Mouse (Mus musculus): ENCODE measurements around the gene Cdk14. TPM values are rescaled to one million over a fixed set of nuclear protein-coding genes. Genes with fewer than 3 reads are reported as not detected.

The Cdk14 gene
- polyA plus RNA-seq, 1 experiment from 2014 or later: 15.5 TPM

GRCm38 (mm10) chr5:5185987-5186742 lies 233.9 kb downstream of the Cdk14 start:
- Histone ChIP-seq H3K36me3 (ENCODE audit: inconsistent target) (no peaks in the 10 kb centered on the region), H3K79me2 (ENCODE audit: inconsistent target) (peaks cover 5% of the 10 kb centered on the region; the same call in 1 of the 2 replicates), H3K4me3 (ENCODE audit: inconsistent target) (no peak overlapping the region), H3K27ac (no peak overlapping the region)
- WGBS (ENCODE audit: missing documents): 21% methylated on average over 2 of the region's 3 CpGs

DNA sequence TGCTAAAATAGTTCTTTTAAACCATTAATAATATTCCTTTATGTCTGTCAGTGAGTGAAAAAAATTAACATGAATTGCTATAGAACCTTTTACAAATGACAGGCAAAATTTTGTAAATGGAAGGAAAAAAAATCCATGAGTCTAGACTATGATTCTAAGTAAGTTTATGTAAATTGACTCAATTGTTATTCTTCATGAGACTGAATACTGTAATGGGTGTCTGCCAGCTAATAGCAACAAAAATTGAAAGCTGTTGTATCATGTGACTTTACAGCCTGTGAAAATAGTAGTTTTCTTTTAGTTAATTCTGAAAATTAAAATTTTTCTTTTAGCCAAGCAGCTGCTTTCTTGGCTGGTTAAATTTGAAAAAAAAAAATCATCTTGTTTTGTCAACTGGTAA lies 234.6 kb downstream of the Cdk14 start:
- peaks cover 5% of the 10 kb centered on the region; the same call in 1 of the 2 replicates for H3K79me2 ChIP-seq (ENCODE audit: inconsistent target)
- H3K36me3 ChIP-seq (ENCODE audit: inconsistent target): no peaks in the 10 kb centered on the region
- no peak overlapping the region for H3K27ac ChIP-seq
- no peak overlapping the region for H3K4me3 ChIP-seq (ENCODE audit: inconsistent target)

DNA sequence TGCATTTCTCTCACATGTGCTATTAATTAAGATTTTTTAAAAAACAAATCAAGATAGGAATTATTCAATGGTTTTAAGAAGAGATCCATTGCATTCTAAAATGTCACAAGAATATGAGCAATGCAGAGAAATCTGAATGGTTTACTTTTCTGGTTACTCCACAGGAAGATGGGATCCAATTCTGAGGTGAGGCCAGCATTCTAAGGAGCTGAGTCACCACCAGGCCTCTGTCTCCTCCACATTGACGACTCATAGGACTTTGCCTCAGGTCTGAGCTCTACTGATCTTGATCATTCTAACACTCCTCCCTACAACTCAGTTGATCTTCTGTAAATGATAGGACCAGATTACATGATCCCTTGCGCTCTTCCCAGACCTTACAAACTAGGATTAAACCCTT lies 239.4 kb downstream of the Cdk14 start:
- no peaks in the 10 kb centered on the region for H3K36me3 ChIP-seq (ENCODE audit: inconsistent target)
- H3K79me2 ChIP-seq (ENCODE audit: inconsistent target): no peaks in the 10 kb centered on the region; the same call in 1 of the 2 replicates
- no peak overlapping the region for H3K27ac ChIP-seq
- no peak overlapping the region for H3K4me3 ChIP-seq (ENCODE audit: inconsistent target)
- 68% methylated on average over 2 of the region's 2 CpGs for WGBS (ENCODE audit: missing documents)

DNA sequence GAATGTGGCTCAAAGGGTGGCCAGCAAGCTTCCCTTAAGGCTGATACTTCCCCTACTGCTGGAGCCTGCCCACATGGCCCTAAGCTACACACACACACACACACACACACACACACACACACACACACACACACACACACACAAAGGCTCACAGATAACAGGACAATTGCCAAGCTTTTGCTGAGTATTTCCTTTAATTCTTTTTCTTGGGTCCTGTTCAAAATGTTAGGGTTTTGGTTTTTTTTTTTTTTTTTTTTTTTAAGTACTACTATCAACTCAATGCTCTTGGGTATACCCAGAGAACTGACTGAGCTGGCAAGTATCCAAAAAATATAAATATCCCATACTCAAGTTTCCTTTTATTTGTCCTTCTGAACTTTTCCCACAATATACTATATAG lies 239.8 kb downstream of the Cdk14 start:
- H3K4me3 ChIP-seq (ENCODE audit: inconsistent target): no peak overlapping the region
- H3K79me2 ChIP-seq (ENCODE audit: inconsistent target): no peaks in the 10 kb centered on the region; the same call in 1 of the 2 replicates
- no peaks in the 10 kb centered on the region for H3K36me3 ChIP-seq (ENCODE audit: inconsistent target)
- no peak overlapping the region for H3K27ac ChIP-seq

DNA sequence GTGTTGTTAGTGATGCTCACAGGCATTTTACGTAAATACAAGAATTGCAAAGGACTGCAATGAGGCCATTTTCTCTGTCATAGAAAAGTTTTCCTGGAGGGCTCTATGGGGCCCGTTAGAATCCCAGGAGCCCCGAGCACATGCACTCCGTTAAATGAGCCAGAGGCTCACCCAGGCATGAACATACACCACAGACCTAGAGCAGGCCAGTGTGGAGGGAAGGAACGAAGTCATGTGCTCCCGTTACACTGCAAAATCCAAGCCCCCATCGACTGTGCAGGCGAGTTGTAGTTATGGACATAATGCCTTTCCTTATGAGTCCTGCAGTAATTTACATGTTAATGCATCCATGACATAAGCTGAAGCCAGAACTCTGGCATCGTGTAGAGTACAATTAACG lies 244.1 kb downstream of the Cdk14 start:
- no peaks in the 10 kb centered on the region for H3K36me3 ChIP-seq (ENCODE audit: inconsistent target)
- WGBS (ENCODE audit: missing documents): 96% methylated on average over 10 of the region's 10 CpGs

DNA sequence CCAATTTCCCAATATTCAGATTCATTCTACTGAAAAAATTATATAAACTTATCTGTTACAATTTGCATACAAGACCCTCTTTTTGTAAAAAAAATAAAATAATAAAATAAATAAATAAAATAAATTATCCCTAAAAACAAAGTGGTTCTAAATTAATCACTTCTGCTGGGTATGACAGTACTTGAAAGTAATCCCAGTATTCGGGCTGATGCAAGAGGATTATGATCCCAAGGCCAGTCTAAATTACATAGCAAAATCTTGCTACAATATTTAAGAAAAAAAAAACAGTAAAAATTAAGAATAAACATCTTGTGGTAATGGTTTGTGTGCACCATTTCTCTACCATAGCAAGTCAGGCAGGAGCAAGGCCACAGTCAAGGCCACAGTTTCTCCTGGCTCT lies 244.5 kb downstream of the Cdk14 start:
- H3K4me3 ChIP-seq (ENCODE audit: inconsistent target): no peak overlapping the region
- 100% methylated on average over 1 of the region's 1 CpGs for WGBS (ENCODE audit: missing documents)
- H3K79me2 ChIP-seq (ENCODE audit: inconsistent target): no peaks in the 10 kb centered on the region; the same call in 1 of the 2 replicates
- H3K36me3 ChIP-seq (ENCODE audit: inconsistent target): no peaks in the 10 kb centered on the region
- H3K27ac ChIP-seq: no peak overlapping the region

More for the DNA sequence above, 244.1 kb downstream of the Cdk14 start:
- Histone ChIP-seq H3K4me3 (ENCODE audit: inconsistent target) (no peak overlapping the region), H3K27ac (no peak overlapping the region), H3K79me2 (ENCODE audit: inconsistent target) (no peaks in the 10 kb centered on the region; the same call in 1 of the 2 replicates)

- 86% methylated on average over 1 of the region's 1 CpGs for whole genome bisulfite sequencing (ENCODE audit: missing documents)
- Histone ChIP-seq H3K4me3 (ENCODE audit: inconsistent target) (no peak overlapping the region), H3K79me2 (ENCODE audit: inconsistent target) (no peaks in the 10 kb centered on the region; the same call in 1 of the 2 replicates), H3K27ac (no peak overlapping the region), H3K36me3 (ENCODE audit: inconsistent target) (no peaks in the 10 kb centered on the region)
Measured at GRCm38 (mm10) chr5:5175090-5175489, 245.0 kb downstream of the Cdk14 start.

- Histone ChIP-seq H3K27ac (no peak overlapping the region), H3K36me3 (ENCODE audit: inconsistent target) (no peaks in the 10 kb centered on the region), H3K4me3 (ENCODE audit: inconsistent target) (no peak overlapping the region), H3K79me2 (ENCODE audit: inconsistent target) (0 out of 2 replicates have a peak, but pooled peaks cover 3% of the 10 kb centered on the region)
- 89% methylated on average over 2 of the region's 2 CpGs for WGBS (ENCODE audit: missing documents)
Measured at GRCm38 (mm10) chr5:5166086-5166485, 254.0 kb downstream of the Cdk14 start.

DNA sequence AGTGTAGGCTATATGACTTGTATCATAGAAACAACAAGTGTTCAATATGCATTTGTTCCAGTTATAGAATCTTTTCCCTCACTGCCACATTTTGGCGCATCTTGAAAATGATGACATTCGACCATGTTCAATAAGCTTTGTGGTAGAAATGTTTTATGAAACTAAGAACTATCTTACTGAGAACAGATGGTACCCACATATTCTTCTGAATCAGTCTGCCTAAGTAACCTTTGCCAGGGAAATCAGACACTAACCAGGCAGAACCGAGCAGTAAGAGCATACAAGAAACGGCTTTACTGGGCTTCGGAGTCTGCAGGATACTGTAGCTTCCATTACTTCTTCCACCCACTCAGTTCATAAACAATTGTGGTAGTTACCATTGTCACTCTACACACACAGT lies 255.8 kb downstream of the Cdk14 start:
- no peak overlapping the region for H3K4me3 ChIP-seq (ENCODE audit: inconsistent target)
- WGBS (ENCODE audit: missing documents): 91% methylated on average over 5 of the region's 5 CpGs
- no peaks in the 10 kb centered on the region for H3K36me3 ChIP-seq (ENCODE audit: inconsistent target)
- no peak overlapping the region for H3K27ac ChIP-seq
- H3K79me2 ChIP-seq (ENCODE audit: inconsistent target): 0 out of 2 replicates have a peak, but pooled peaks cover 3% of the 10 kb centered on the region

DNA sequence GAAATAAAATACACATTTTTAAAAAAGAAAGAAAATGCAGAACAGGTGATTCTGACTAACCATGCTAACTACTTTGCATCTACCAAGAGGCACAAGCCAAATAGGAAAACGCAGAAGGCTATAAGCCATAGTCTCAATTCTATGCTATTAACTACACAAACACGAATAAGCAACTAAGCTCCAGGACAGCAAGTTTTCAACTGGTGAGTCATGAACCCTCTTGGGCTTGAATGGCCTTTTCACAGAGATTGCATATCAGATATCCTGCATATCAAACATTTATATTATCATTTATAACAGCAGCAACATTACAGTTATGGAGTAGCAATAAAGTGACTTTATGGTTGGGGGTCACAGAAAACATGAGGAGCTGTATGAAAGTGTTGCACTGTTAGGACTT lies 256.3 kb downstream of the Cdk14 start:
- no peak overlapping the region for H3K27ac ChIP-seq
- 97% methylated on average over 2 of the region's 2 CpGs for WGBS (ENCODE audit: missing documents)
- no peaks in the 10 kb centered on the region for H3K36me3 ChIP-seq (ENCODE audit: inconsistent target)
- H3K4me3 ChIP-seq (ENCODE audit: inconsistent target): no peak overlapping the region
- 0 out of 2 replicates have a peak, but pooled peaks cover 3% of the 10 kb centered on the region for H3K79me2 ChIP-seq (ENCODE audit: inconsistent target)

DNA sequence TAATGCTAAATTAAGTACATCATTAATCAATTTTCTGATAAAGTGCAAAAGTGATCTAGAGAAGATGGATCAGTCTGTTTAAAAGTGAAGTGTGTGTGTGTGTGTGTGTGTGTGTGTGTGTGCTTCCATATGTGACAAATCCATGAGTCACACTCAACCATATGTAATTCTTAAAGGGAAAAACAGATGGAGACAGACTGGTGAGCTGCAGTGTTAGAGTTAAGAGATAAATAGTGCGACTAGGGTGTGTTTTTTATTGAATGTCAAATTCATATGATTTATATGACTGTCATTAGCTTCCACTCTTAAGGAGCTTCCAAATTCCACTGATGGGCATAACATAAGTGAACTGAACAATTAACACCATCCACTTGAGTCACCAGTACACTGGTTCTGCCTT lies 260.6 kb downstream of the Cdk14 start:
- Histone ChIP-seq H3K36me3 (ENCODE audit: inconsistent target) (no peaks in the 10 kb centered on the region), H3K27ac (no peak overlapping the region), H3K4me3 (ENCODE audit: inconsistent target) (no peak overlapping the region), H3K79me2 (ENCODE audit: inconsistent target) (0 out of 2 replicates have a peak, but pooled peaks cover 3% of the 10 kb centered on the region)
- WGBS (ENCODE audit: missing documents): 100% methylated on average over 1 of the region's 1 CpGs

GRCm38 (mm10) chr5:5139855-5140254 lies 280.3 kb downstream of the Cdk14 start:
- H3K79me2 ChIP-seq (ENCODE audit: inconsistent target): no peaks in the 10 kb centered on the region
- H3K36me3 ChIP-seq (ENCODE audit: inconsistent target): no peaks in the 10 kb centered on the region
- H3K27ac ChIP-seq: no peak overlapping the region
- 89% methylated on average over 5 of the region's 5 CpGs for WGBS (ENCODE audit: missing documents)
- H3K4me3 ChIP-seq (ENCODE audit: inconsistent target): no peak overlapping the region

DNA sequence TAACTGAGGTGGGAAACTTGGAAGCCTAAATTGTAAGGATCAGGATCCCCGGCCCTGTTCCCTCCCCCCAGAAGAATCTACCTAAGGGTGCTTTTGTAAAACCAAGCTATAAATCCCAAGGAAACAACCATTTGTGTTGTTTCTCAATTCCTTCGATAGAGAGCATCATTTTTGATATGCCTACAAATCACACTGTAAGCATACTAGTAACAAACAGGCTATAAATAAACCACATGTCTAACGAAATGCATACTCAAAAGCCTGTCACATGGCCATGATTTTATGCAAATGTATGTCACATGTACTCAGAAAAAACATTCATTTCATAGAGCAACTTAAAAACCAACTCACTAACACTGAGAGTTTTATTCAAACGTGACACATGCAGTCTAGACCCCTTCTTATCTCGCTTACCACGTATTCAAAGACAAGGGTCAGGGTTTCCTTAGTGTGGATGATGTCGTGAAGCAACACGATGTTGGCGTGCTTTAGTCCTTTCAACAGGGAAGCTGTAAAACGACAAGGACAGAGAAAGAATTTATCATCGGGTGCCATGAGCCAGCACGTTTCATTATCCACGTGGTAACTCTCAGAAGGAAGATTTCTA lies 285.1 kb downstream of the Cdk14 start:
- Histone ChIP-seq H3K36me3 (ENCODE audit: inconsistent target) (no peaks in the 10 kb centered on the region), H3K27ac (no peak overlapping the region), H3K4me3 (ENCODE audit: inconsistent target) (no peak overlapping the region), H3K79me2 (ENCODE audit: inconsistent target) (no peaks in the 10 kb centered on the region)
- WGBS (ENCODE audit: missing documents): 77% methylated on average over 13 of the region's 13 CpGs

DNA sequence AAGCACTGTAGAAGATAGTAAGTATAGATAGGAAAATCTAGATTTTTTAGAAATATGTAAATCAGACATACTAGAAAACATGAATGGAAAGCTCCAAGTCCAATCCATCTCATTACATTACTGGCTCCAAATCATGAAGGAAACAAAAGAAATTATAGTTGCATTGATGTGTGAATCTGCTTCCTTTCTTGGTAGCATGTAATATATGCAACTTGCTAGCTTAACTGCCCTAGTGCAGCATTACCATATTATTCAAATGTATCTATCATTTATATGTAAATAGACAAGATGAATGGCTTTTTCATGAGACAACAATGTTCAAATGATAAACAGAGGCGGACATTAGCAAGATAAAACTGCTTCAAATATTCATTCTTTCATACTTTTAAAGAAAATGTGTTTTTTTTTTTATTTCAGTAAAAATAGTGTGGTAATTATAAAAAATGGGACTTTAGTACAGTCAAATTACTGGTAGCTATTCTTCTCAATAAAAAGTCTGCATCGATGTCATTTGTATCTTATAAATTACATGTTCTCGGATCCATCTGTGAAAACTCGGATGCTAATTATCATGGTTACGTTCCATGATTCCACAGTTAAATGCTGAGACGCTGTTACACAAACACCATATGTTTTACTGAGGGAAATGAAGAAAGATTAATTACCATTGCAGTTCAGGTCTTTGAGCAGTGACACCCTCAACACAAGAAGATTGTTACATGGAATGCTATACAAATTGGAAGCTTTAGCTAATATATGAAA lies 285.8 kb downstream of the Cdk14 start:
- no peak overlapping the region for H3K27ac ChIP-seq
- 98% methylated on average over 6 of the region's 6 CpGs for WGBS (ENCODE audit: missing documents)
- no peak overlapping the region for H3K4me3 ChIP-seq (ENCODE audit: inconsistent target)
- H3K79me2 ChIP-seq (ENCODE audit: inconsistent target): no peaks in the 10 kb centered on the region
- H3K36me3 ChIP-seq (ENCODE audit: inconsistent target): no peaks in the 10 kb centered on the region

GRCm38 (mm10) chr5:5128852-5129251 lies 291.3 kb downstream of the Cdk14 start:
- WGBS (ENCODE audit: missing documents): 78% methylated on average over 1 of the region's 1 CpGs
- H3K4me3 ChIP-seq (ENCODE audit: inconsistent target): no peak overlapping the region
- H3K36me3 ChIP-seq (ENCODE audit: inconsistent target): no peaks in the 10 kb centered on the region
- no peak overlapping the region for H3K27ac ChIP-seq
- H3K79me2 ChIP-seq (ENCODE audit: inconsistent target): no peaks in the 10 kb centered on the region
